Mouse (Mus musculus): ENCODE data around the gene Rab3gap2. TPM values are rescaled to one million over a fixed set of nuclear protein-coding genes. Genes with fewer than 3 reads are reported as not detected.

Gene Rab3gap2
- total and polyA plus RNA-seq, 3 experiments: 8.5 to 30.8 (median 22.0) TPM

DNA sequence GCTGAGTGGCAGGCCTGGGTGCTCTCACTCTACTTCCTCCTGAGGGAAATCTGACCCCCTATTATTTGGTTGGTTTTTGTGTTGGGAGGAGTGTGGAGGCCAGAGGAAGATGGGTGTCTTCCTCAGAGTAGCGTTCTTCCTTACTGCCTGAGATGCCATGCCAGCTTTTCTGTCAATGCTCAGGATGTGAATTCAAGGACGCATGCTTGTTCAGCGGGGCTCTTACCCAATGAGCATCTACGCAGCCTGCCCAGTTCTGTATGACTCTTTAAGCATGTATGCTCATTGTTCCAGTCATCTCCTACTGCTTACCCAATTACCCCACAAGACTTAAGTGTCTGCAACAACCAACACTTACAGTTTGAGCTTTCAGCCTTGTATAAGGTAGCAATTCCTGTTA lies 76.7 kb downstream of the Rab3gap2 start:
- Histone ChIP-seq H3K9me3 (replicated peaks) (no peaks in the 10 kb centered on the region), H3K36me3 (replicated peaks) (peaks cover 94% of the 10 kb centered on the region), H3K4me3 (ENCODE audit: low read depth, low read length) (no peak overlapping the region), H3K4me1 (ENCODE audit: insufficient read depth, low read depth, low read length) (no peaks in the 10 kb centered on the region), H3K27me3 (ENCODE audit: insufficient read depth, low read length) (no peaks in the 10 kb centered on the region)
- DNase-seq (ENCODE audit: low spot score) (no peak), ATAC-seq (ENCODE audit: extremely low read depth, insufficient number of reproducible peaks, low FRiP score, poor library complexity, severe bottlenecking) (no peak)
- TF ChIP-seq GATA2 (IDR thresholded peaks at IDR 0.05; ENCODE audit: borderline replicate concordance, low read depth, low read length) (no peak), CTCF (IDR thresholded peaks at IDR 0.05; ENCODE audit: low read depth, low read length) (no peak), TAL1 (conservative IDR thresholded peaks at IDR 0.05; ENCODE audit: low read depth, low read length) (no peak), GATA1 (IDR thresholded peaks at IDR 0.05; ENCODE audit: borderline replicate concordance, low read length) (no peak), POLR2AphosphoS5 (IDR thresholded peaks at IDR 0.05; ENCODE audit: insufficient replicate concordance, low read depth, low read length) (no peak)

DNA sequence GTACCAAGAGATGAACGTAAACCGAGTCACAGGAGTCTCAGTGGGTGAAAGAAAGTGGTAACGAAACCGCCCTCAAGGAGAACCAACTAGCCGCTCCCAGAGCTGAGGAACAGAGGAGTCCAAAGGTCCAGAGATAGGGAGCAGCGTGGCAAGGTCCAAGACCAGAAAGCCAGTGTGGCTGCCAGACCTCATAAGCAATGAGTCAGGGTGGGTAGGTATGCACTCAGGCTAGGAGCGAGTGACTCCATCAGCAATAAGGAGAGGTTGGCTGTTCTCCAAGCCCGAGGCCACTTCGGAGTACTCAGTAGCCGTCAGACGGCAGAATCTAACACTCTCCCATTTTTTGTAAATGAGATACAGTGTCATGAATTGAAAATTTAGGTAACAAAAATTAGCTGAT lies 78.9 kb downstream of the Rab3gap2 start:
- Histone ChIP-seq H3K27me3 (ENCODE audit: insufficient read depth, low read length) (no peaks in the 10 kb centered on the region), H3K9me3 (replicated peaks) (no peaks in the 10 kb centered on the region), H3K4me3 (ENCODE audit: low read depth, low read length) (no peak overlapping the region), H3K4me1 (ENCODE audit: insufficient read depth, low read depth, low read length) (no peaks in the 10 kb centered on the region), H3K36me3 (replicated peaks) (peaks cover 94% of the 10 kb centered on the region)
- DNase-seq (ENCODE audit: low spot score) (no peak), ATAC-seq (ENCODE audit: extremely low read depth, insufficient number of reproducible peaks, low FRiP score, poor library complexity, severe bottlenecking) (no peak)
- TF ChIP-seq TAL1 (conservative IDR thresholded peaks at IDR 0.05; ENCODE audit: low read depth, low read length) (no peak), GATA1 (IDR thresholded peaks at IDR 0.05; ENCODE audit: borderline replicate concordance, low read length) (no peak)

DNA sequence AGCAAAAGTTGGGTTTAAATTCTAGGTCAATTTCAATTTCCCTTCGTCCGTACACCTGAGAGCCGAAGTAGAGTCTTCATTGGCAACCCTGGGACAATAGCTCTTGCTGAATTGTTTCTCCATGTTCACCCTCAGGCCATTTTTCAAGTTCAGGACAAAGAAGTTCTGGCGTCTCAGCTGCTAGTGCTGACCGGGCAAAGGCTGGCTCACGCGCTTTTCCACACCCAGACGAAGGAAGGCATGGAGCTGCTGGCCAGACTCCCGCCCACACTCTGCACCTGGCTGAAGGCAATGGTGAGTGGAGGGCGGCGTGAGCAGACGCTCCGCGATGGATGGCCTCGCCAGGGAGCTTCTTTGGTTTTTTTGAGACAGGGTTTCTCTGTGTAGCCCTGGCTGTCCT lies 79.3 kb downstream of the Rab3gap2 start:
- no peak for DNase-seq (ENCODE audit: low spot score)
- ATAC-seq (ENCODE audit: extremely low read depth, insufficient number of reproducible peaks, low FRiP score, poor library complexity, severe bottlenecking): no peak
- Histone ChIP-seq H3K4me1 (ENCODE audit: insufficient read depth, low read depth, low read length) (no peaks in the 10 kb centered on the region), H3K36me3 (replicated peaks) (peaks cover 94% of the 10 kb centered on the region), H3K4me3 (ENCODE audit: low read depth, low read length) (no peak overlapping the region), H3K9me3 (replicated peaks) (no peaks in the 10 kb centered on the region), H3K27me3 (ENCODE audit: insufficient read depth, low read length) (no peaks in the 10 kb centered on the region)
- no peak for TF ChIP-seq POLR2AphosphoS5 (IDR thresholded peaks at IDR 0.05; ENCODE audit: insufficient replicate concordance, low read depth, low read length)
- no peak for TF ChIP-seq GATA1 (IDR thresholded peaks at IDR 0.05; ENCODE audit: borderline replicate concordance, low read length)

DNA sequence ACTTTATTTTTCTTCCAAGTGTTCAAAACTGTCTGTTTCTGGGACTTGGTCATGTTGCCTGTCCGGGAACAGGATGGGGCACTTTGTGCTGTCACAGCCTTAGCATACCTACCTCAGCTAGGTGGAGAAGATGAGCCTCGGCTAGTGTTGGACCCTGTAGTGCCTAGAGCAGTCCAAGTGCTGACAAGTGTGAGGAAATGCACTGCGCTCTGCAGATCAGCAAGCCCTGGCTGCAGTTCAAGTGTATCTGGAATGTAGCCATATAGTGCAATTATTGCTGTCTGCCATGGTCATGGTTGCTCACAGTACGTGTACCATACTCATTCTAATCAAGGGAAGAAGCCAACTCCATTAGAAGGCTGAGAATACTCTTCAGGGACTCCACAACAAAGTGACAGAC lies 80.8 kb downstream of the Rab3gap2 start:
- TF ChIP-seq GATA2 (IDR thresholded peaks at IDR 0.05; ENCODE audit: borderline replicate concordance, low read depth, low read length) (no peak), TAL1 (conservative IDR thresholded peaks at IDR 0.05; ENCODE audit: low read depth, low read length) (no peak), CTCF (IDR thresholded peaks at IDR 0.05; ENCODE audit: low read depth, low read length) (no peak), GATA1 (IDR thresholded peaks at IDR 0.05; ENCODE audit: borderline replicate concordance, low read length) (no peak), POLR2AphosphoS5 (IDR thresholded peaks at IDR 0.05; ENCODE audit: insufficient replicate concordance, low read depth, low read length) (no peak)
- H3K4me1 ChIP-seq (ENCODE audit: insufficient read depth, low read depth, low read length): no peaks in the 10 kb centered on the region
- DNase-seq (ENCODE audit: low spot score) (no peak), ATAC-seq (ENCODE audit: extremely low read depth, insufficient number of reproducible peaks, low FRiP score, poor library complexity, severe bottlenecking) (no peak)
- H3K36me3 ChIP-seq (replicated peaks): peaks cover 86% of the 10 kb centered on the region
- H3K27me3 ChIP-seq (ENCODE audit: insufficient read depth, low read length): no peaks in the 10 kb centered on the region
- H3K4me3 ChIP-seq (ENCODE audit: low read depth, low read length): no peak overlapping the region
- no peaks in the 10 kb centered on the region for H3K9me3 ChIP-seq (replicated peaks)

DNA sequence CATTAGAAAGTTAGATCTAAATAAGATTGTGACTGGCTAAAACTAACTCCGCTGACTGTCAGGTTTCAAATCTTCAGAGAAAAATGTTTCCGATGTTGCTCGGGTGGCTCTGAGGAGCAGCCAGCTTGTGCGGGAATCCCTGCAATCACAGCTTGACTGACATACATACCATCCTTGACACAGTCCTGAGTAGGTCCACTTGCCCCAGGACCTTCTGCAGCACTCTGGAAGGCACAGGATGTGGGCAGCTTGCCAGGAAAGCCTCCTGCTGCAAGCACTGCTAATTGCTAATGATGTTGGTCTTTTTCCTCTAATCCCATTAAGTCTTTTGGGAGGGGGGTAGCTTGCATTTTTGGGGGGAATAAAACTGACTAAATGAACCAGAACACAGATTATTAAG lies 81.3 kb downstream of the Rab3gap2 start:
- DNase-seq (ENCODE audit: low spot score): no peak
- no peak overlapping the region for H3K4me3 ChIP-seq (ENCODE audit: low read depth, low read length)
- TF ChIP-seq POLR2AphosphoS5 (IDR thresholded peaks at IDR 0.05; ENCODE audit: insufficient replicate concordance, low read depth, low read length) (no peak), GATA1 (IDR thresholded peaks at IDR 0.05; ENCODE audit: borderline replicate concordance, low read length) (no peak), TAL1 (conservative IDR thresholded peaks at IDR 0.05; ENCODE audit: low read depth, low read length) (no peak), CTCF (IDR thresholded peaks at IDR 0.05; ENCODE audit: low read depth, low read length) (no peak), GATA2 (IDR thresholded peaks at IDR 0.05; ENCODE audit: borderline replicate concordance, low read depth, low read length) (no peak)

DNA sequence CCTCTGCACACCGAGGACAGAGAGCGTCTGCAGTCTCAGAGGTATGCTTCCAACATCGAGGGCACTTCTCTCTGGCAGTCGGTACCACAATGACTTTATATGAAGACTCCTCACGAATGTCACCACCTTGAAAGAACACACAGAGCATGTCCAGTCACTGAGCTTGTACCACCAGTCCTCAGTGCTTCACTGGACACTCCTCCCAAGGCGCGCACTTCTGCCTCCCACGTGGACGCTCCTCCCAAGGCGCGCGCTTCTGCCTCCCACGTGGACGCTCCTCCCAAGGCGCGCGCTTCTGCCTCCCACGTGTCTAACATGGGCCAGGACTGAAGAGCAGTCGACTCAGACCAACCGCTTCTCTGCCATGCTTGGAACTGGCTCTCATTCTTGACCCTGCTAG lies 83.1 kb downstream of the Rab3gap2 start:
- no peaks in the 10 kb centered on the region for H3K4me1 ChIP-seq (ENCODE audit: insufficient read depth, low read depth, low read length)
- H3K36me3 ChIP-seq (replicated peaks): peaks cover 87% of the 10 kb centered on the region
- no peak overlapping the region for H3K4me3 ChIP-seq (ENCODE audit: low read depth, low read length)
- no peak for TF ChIP-seq POLR2AphosphoS5 (IDR thresholded peaks at IDR 0.05; ENCODE audit: insufficient replicate concordance, low read depth, low read length)
- TF ChIP-seq GATA2 (IDR thresholded peaks at IDR 0.05; ENCODE audit: borderline replicate concordance, low read depth, low read length): no peak
- no peak for TF ChIP-seq GATA1 (IDR thresholded peaks at IDR 0.05; ENCODE audit: borderline replicate concordance, low read length)
- TF ChIP-seq TAL1 (conservative IDR thresholded peaks at IDR 0.05; ENCODE audit: low read depth, low read length): no peak
- no peak for TF ChIP-seq CTCF (IDR thresholded peaks at IDR 0.05; ENCODE audit: low read depth, low read length)
- ATAC-seq (ENCODE audit: extremely low read depth, insufficient number of reproducible peaks, low FRiP score, poor library complexity, severe bottlenecking): no peak
- DNase-seq (ENCODE audit: low spot score): no peak
- no peaks in the 10 kb centered on the region for H3K27me3 ChIP-seq (ENCODE audit: insufficient read depth, low read length)
- no peaks in the 10 kb centered on the region for H3K9me3 ChIP-seq (replicated peaks)

More for the DNA sequence above, 81.3 kb downstream of the Rab3gap2 start:
- no peaks in the 10 kb centered on the region for H3K9me3 ChIP-seq (replicated peaks)
- no peaks in the 10 kb centered on the region for H3K4me1 ChIP-seq (ENCODE audit: insufficient read depth, low read depth, low read length)
- H3K27me3 ChIP-seq (ENCODE audit: insufficient read depth, low read length): no peaks in the 10 kb centered on the region
- peaks cover 85% of the 10 kb centered on the region for H3K36me3 ChIP-seq (replicated peaks)
- ATAC-seq (ENCODE audit: extremely low read depth, insufficient number of reproducible peaks, low FRiP score, poor library complexity, severe bottlenecking): no peak

DNA sequence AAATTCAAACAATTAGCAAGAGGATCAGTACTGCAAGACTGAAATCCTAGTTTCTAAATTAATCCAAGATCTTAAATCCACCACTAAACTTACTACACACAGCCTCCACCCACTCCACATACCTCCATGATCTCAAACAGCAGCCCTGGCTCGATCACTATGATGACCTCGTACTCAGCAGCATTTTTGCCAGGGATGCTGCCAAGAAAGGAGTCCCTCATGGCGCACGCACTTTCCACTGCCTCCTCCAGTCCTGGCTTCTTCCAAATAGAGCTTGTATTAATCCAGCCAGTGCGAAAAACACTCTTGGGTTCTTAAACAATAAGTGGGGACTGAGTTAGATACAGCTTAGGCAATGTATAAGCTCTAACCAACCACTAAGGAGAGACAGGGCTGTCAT lies 85.3 kb downstream of the Rab3gap2 start:
- no peak overlapping the region for H3K4me3 ChIP-seq (ENCODE audit: low read depth, low read length)
- no peak for ATAC-seq (ENCODE audit: extremely low read depth, insufficient number of reproducible peaks, low FRiP score, poor library complexity, severe bottlenecking)
- H3K27me3 ChIP-seq (ENCODE audit: insufficient read depth, low read length): no peaks in the 10 kb centered on the region
- H3K4me1 ChIP-seq (ENCODE audit: insufficient read depth, low read depth, low read length): no peaks in the 10 kb centered on the region
- H3K9me3 ChIP-seq (replicated peaks): no peaks in the 10 kb centered on the region
- no peak for TF ChIP-seq TAL1 (conservative IDR thresholded peaks at IDR 0.05; ENCODE audit: low read depth, low read length)
- TF ChIP-seq CTCF (IDR thresholded peaks at IDR 0.05; ENCODE audit: low read depth, low read length): no peak
- no peak for TF ChIP-seq POLR2AphosphoS5 (IDR thresholded peaks at IDR 0.05; ENCODE audit: insufficient replicate concordance, low read depth, low read length)
- TF ChIP-seq GATA2 (IDR thresholded peaks at IDR 0.05; ENCODE audit: borderline replicate concordance, low read depth, low read length): no peak
- TF ChIP-seq GATA1 (IDR thresholded peaks at IDR 0.05; ENCODE audit: borderline replicate concordance, low read length): no peak
- DNase-seq (ENCODE audit: low spot score): no peak
- H3K36me3 ChIP-seq (replicated peaks): peaks cover 88% of the 10 kb centered on the region

All from G1E (cell line).